Mouse (Mus musculus) neural tube, embryonic 15.5 days (tissue): ENCODE measurements at regions not wholly inside any gene's neighbourhood (a gene's known extent, or its start where the extent isn't known, plus 50 kb on each side); places are given as distances from the start of the nearest gene placed in this dataset.

Experiments used
- ATAC-seq: fragments of 200-750 bp; cut with Nextera tagmentation; 2 replicates; pipeline ENCODE4 v1.8.0; 2017; ENCODE audit warnings: mild to moderate bottlenecking, moderate TSS enrichment, moderate library complexity; ENCODE audit not compliant: low FRiP score
- H3K27ac ChIP-seq: fragments of 300-500 bp; sonication (generic); replicated peaks from 2 replicates; pipeline ENCODE4 v1.5.1; 2015; ENCODE audit warnings: mild to moderate bottlenecking, inconsistent platforms
- H3K27me3 ChIP-seq: fragments of 300-500 bp; sonication (generic); replicated peaks from 2 replicates; pipeline ENCODE4 v1.6.1; 2015; ENCODE audit warnings: inconsistent platforms
- H3K36me3 ChIP-seq: fragments of 300-500 bp; sonication (generic); 2 replicates; pipeline ENCODE4 v1.6.1; 2015; ENCODE audit warnings: inconsistent platforms
- H3K4me1 ChIP-seq: fragments of 300-500 bp; sonication (generic); 2 replicates; pipeline ENCODE4 v1.6.1; 2015; ENCODE audit warnings: inconsistent platforms
- H3K4me2 ChIP-seq: fragments of 300-500 bp; sonication (generic); 2 replicates; pipeline ENCODE4 v1.6.1; 2015; ENCODE audit warnings: inconsistent platforms, mild to moderate bottlenecking, moderate library complexity
- H3K4me3 ChIP-seq: fragments of 300-500 bp; sonication (generic); replicated peaks from 2 replicates; pipeline ENCODE4 v1.5.1; 2015; ENCODE audit warnings: mild to moderate bottlenecking, inconsistent platforms
- H3K9ac ChIP-seq: fragments of 300-500 bp; sonication (generic); replicated peaks from 2 replicates; pipeline ENCODE4 v1.6.1; 2015; ENCODE audit warnings: mild to moderate bottlenecking, inconsistent platforms
- H3K9me3 ChIP-seq: fragments of 300-500 bp; sonication (generic); replicated peaks from 2 replicates; pipeline ENCODE4 v1.6.1; 2016; ENCODE audit warnings: inconsistent platforms
- WGBS: fragments of 180-500 bp; shearing (Covaris S2); methylation state at CpG from one replicate; pipeline ENCODE4 v1.1.7; 2015; ENCODE audit warnings: mixed read lengths; 5-methylcytosine and 5-hydroxymethylcytosine counted together

- Histone ChIP-seq H3K27me3 (no peaks in the 10 kb centered on the region), H3K9ac (no peak overlapping the region), H3K4me3 (no peak overlapping the region), H3K4me1 (peaks cover 20% of the 10 kb centered on the region), H3K4me2 (no peak overlapping the region), H3K27ac (no peak overlapping the region), H3K36me3 (no peaks in the 10 kb centered on the region), H3K9me3 (no peaks in the 10 kb centered on the region)
- WGBS, result 55% methylated on average over 6 of the region's 6 CpGs
- ATAC-seq, result no peak
Observed at GRCm38 (mm10) chr16:30884189-30884551, 197.1 kb downstream of the Xxylt1 start.

DNA sequence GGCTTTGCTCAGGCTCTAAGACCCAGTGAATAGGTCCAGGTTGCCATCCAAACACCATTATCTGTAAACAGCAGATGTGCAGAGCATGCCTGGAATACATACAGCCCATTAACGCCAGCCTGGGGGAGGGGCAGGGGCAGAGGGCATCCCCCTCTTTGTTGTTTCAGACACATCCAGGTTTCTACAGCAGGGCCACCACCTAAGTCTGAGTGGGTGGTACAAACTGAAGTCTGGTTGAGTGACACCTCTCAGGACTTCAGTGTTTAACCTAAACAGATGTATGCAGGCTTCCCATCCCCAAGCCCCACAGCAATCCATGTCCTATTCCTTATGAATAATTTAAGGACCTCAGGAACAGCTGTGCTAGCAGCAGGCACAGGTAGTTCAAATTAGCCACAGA lies 194.2 kb downstream of the Xxylt1 start:
- no peak overlapping the region for H3K4me3 ChIP-seq
- no peak overlapping the region for H3K9ac ChIP-seq
- WGBS, result 40% methylated on average over 1 of the region's 1 CpGs
- H3K4me1 ChIP-seq, result peaks cover 20% of the 10 kb centered on the region
- no peaks in the 10 kb centered on the region for H3K9me3 ChIP-seq
- no peak for ATAC-seq
- H3K36me3 ChIP-seq, result no peaks in the 10 kb centered on the region
- no peak overlapping the region for H3K27ac ChIP-seq
- no peaks in the 10 kb centered on the region for H3K27me3 ChIP-seq
- no peak overlapping the region for H3K4me2 ChIP-seq

GRCm38 (mm10) chr16:30887536-30887935 lies 193.7 kb downstream of the Xxylt1 start:
- ATAC-seq, result no peak
- Histone ChIP-seq H3K9me3 (no peaks in the 10 kb centered on the region), H3K27ac (no peak overlapping the region), H3K36me3 (no peaks in the 10 kb centered on the region), H3K4me1 (peaks cover 20% of the 10 kb centered on the region), H3K4me3 (no peak overlapping the region), H3K9ac (no peak overlapping the region), H3K27me3 (no peaks in the 10 kb centered on the region), H3K4me2 (no peak overlapping the region)
- WGBS, result 90% methylated on average over 1 of the region's 1 CpGs

- no peak overlapping the region for H3K9ac ChIP-seq
- H3K4me1 ChIP-seq, result peaks cover 14% of the 10 kb centered on the region
- no peaks in the 10 kb centered on the region for H3K36me3 ChIP-seq
- no peak for ATAC-seq
- no peak overlapping the region for H3K4me3 ChIP-seq
- WGBS, result 91% methylated on average over 3 of the region's 3 CpGs
- H3K9me3 ChIP-seq, result no peaks in the 10 kb centered on the region
- H3K4me2 ChIP-seq, result no peak overlapping the region
- H3K27me3 ChIP-seq, result no peaks in the 10 kb centered on the region
- H3K27ac ChIP-seq, result no peak overlapping the region
Observed at GRCm38 (mm10) chr16:30888556-30889323, 192.5 kb downstream of the Xxylt1 start.

DNA sequence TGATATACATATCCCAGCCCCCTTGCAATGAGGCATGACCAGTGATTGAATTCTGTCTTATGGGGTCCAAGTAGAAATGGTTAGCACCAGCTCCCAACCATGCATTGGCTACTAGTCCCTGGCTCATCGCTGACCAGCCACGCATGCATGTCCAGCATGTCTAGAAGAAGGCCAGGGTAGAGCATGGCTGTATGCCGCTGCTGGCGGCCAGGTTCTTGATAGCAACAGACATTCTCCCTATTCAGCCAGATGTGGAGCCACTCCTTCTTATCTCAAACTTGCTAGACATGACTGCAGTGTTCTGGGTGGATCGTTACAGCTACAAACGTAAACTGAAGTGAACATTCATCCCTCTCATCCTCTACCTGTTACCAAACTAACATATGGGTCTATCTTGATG lies 188.6 kb downstream of the Xxylt1 start:
- 97% methylated on average over 6 of the region's 6 CpGs for WGBS
- no peaks in the 10 kb centered on the region for H3K36me3 ChIP-seq

DNA sequence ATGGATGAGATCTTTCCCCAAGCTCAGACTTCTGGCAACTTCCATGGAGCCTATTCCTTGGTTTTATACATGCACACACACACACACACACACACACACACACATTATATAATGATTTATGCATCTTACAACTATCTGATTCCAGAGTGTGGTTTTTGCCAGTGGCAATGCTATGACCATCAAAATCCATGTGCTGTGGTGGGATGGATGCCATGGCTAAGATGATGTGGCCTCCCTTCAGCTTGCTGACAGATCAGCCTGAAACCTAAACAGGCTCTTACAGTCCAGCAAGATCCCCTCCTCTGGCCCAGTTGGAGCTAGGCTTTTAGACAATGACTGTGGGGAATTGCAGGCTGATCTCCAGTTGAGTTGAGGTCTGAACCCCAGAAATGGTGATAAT lies 187.1 kb downstream of the Xxylt1 start:
- H3K9ac ChIP-seq, result no peak overlapping the region
- H3K4me2 ChIP-seq, result no peak overlapping the region
- no peak overlapping the region for H3K4me3 ChIP-seq
- no peak for ATAC-seq
- no peaks in the 10 kb centered on the region for H3K27me3 ChIP-seq
- H3K4me1 ChIP-seq, result no peaks in the 10 kb centered on the region
- H3K9me3 ChIP-seq, result no peaks in the 10 kb centered on the region
- no peak overlapping the region for H3K27ac ChIP-seq
- no peaks in the 10 kb centered on the region for H3K36me3 ChIP-seq

More for the DNA sequence above, 188.6 kb downstream of the Xxylt1 start:
- no peak for ATAC-seq
- Histone ChIP-seq H3K9me3 (no peaks in the 10 kb centered on the region), H3K27me3 (no peaks in the 10 kb centered on the region), H3K4me1 (no peaks in the 10 kb centered on the region), H3K27ac (no peak overlapping the region), H3K4me2 (no peak overlapping the region), H3K4me3 (no peak overlapping the region), H3K9ac (no peak overlapping the region)

- ATAC-seq, result no peak
- WGBS, result 89% methylated on average over 4 of the region's 4 CpGs
- no peaks in the 10 kb centered on the region for H3K27me3 ChIP-seq
- no peaks in the 10 kb centered on the region for H3K36me3 ChIP-seq
- H3K27ac ChIP-seq, result no peak overlapping the region
- no peak overlapping the region for H3K4me3 ChIP-seq
- no peak overlapping the region for H3K4me2 ChIP-seq
- H3K4me1 ChIP-seq, result no peaks in the 10 kb centered on the region
- no peak overlapping the region for H3K9ac ChIP-seq
- no peaks in the 10 kb centered on the region for H3K9me3 ChIP-seq
Observed at GRCm38 (mm10) chr16:30895021-30895420, 186.2 kb downstream of the Xxylt1 start.

GRCm38 (mm10) chr16:30897371-30897770 lies 183.9 kb downstream of the Xxylt1 start:
- H3K4me1 ChIP-seq, result no peaks in the 10 kb centered on the region
- no peak overlapping the region for H3K4me2 ChIP-seq
- H3K27ac ChIP-seq, result no peak overlapping the region
- no peak overlapping the region for H3K4me3 ChIP-seq
- H3K9me3 ChIP-seq, result no peaks in the 10 kb centered on the region
- ATAC-seq, result no peak
- WGBS, result 88% methylated on average over 3 of the region's 3 CpGs
- no peaks in the 10 kb centered on the region for H3K36me3 ChIP-seq
- no peaks in the 10 kb centered on the region for H3K27me3 ChIP-seq
- H3K9ac ChIP-seq, result no peak overlapping the region

GRCm38 (mm10) chr16:30900121-30900520 lies 181.1 kb downstream of the Xxylt1 start:
- no peaks in the 10 kb centered on the region for H3K4me1 ChIP-seq
- no peaks in the 10 kb centered on the region for H3K27me3 ChIP-seq
- 85% methylated on average over 2 of the region's 2 CpGs for WGBS
- H3K27ac ChIP-seq, result no peak overlapping the region
- no peak overlapping the region for H3K9ac ChIP-seq
- no peak overlapping the region for H3K4me3 ChIP-seq
- H3K36me3 ChIP-seq, result peaks cover 4% of the 10 kb centered on the region; the same call in 1 of the 2 replicates
- H3K9me3 ChIP-seq, result peaks cover 9% of the 10 kb centered on the region; the same call in 1 of the 2 replicates
- no peak for ATAC-seq
- no peak overlapping the region for H3K4me2 ChIP-seq

- no peak overlapping the region for H3K4me3 ChIP-seq
- no peak overlapping the region for H3K27ac ChIP-seq
- H3K36me3 ChIP-seq, result peaks cover 4% of the 10 kb centered on the region; the same call in 1 of the 2 replicates
- ATAC-seq, result no peak
- H3K9me3 ChIP-seq, result peaks cover 9% of the 10 kb centered on the region; the same call in 1 of the 2 replicates
- no peaks in the 10 kb centered on the region for H3K4me1 ChIP-seq
- H3K4me2 ChIP-seq, result no peak overlapping the region
- H3K9ac ChIP-seq, result no peak overlapping the region
- H3K27me3 ChIP-seq, result no peaks in the 10 kb centered on the region
Observed at GRCm38 (mm10) chr16:30901309-30901708, 179.9 kb downstream of the Xxylt1 start.
